Mouse (Mus musculus): ENCODE data around the gene Pias3. TPM values are rescaled to one million over a fixed set of nuclear protein-coding genes. Genes with fewer than 3 reads are reported as not detected.

Pias3 gene
- total and polyA plus RNA-seq, 3 experiments: 5.5 to 12.5 (median 12.1) TPM

- no peaks in the 10 kb centered on the region for H3K36me3 ChIP-seq (replicated peaks)
- TF ChIP-seq GATA2 (IDR thresholded peaks at IDR 0.05; ENCODE audit: borderline replicate concordance, low read depth, low read length) (no peak), GATA1 (IDR thresholded peaks at IDR 0.05; ENCODE audit: borderline replicate concordance, low read length) (no peak), CTCF (IDR thresholded peaks at IDR 0.05; ENCODE audit: low read depth, low read length) (no peak), POLR2AphosphoS5 (IDR thresholded peaks at IDR 0.05; ENCODE audit: insufficient replicate concordance, low read depth, low read length) (no peak), TAL1 (conservative IDR thresholded peaks at IDR 0.05; ENCODE audit: low read depth, low read length) (no peak)
- H3K27me3 ChIP-seq (ENCODE audit: insufficient read depth, low read length): peaks cover 45% of the 10 kb centered on the region
- DNase-seq (ENCODE audit: low spot score): no peak
- ATAC-seq (ENCODE audit: extremely low read depth, insufficient number of reproducible peaks, low FRiP score, poor library complexity, severe bottlenecking): no peak
- peaks cover 24% of the 10 kb centered on the region for H3K4me1 ChIP-seq (ENCODE audit: insufficient read depth, low read depth, low read length)
- no peaks in the 10 kb centered on the region for H3K9me3 ChIP-seq (replicated peaks)
- H3K4me3 ChIP-seq (ENCODE audit: low read depth, low read length): no peak overlapping the region
Measured at GRCm38 (mm10) chr3:96674442-96674841, 21.7 kb upstream of the Pias3 start.

DNA sequence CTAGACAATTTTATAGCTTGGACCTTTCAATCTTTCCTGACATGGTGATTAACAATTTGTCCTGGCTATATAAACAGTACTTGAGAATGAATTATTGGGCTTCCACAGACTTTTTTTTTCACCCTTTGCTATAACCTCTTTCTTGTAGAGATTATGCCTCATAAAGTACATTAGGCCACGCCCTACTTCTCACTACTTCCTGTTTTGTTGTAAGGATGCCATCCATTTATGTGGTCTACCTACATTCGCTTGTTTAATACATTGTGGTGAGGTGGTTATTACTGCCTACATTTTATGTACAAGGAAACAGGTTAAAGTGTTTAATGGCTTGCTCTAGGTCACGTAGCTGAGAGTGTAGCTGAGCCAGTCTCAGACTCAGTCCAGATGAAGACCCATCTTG lies 21.0 kb upstream of the Pias3 start:
- Histone ChIP-seq H3K27me3 (ENCODE audit: insufficient read depth, low read length) (peaks cover 40% of the 10 kb centered on the region), H3K36me3 (replicated peaks) (no peaks in the 10 kb centered on the region), H3K9me3 (replicated peaks) (no peaks in the 10 kb centered on the region), H3K4me3 (ENCODE audit: low read depth, low read length) (no peak overlapping the region), H3K4me1 (ENCODE audit: insufficient read depth, low read depth, low read length) (peaks cover 20% of the 10 kb centered on the region)
- ATAC-seq (ENCODE audit: extremely low read depth, insufficient number of reproducible peaks, low FRiP score, poor library complexity, severe bottlenecking) (no peak), DNase-seq (ENCODE audit: low spot score) (peak; percentile 53)
- TF ChIP-seq POLR2AphosphoS5 (IDR thresholded peaks at IDR 0.05; ENCODE audit: insufficient replicate concordance, low read depth, low read length) (no peak), CTCF (IDR thresholded peaks at IDR 0.05; ENCODE audit: low read depth, low read length) (no peak), GATA1 (IDR thresholded peaks at IDR 0.05; ENCODE audit: borderline replicate concordance, low read length) (no peak), TAL1 (conservative IDR thresholded peaks at IDR 0.05; ENCODE audit: low read depth, low read length) (no peak), GATA2 (IDR thresholded peaks at IDR 0.05; ENCODE audit: borderline replicate concordance, low read depth, low read length) (no peak)

DNA sequence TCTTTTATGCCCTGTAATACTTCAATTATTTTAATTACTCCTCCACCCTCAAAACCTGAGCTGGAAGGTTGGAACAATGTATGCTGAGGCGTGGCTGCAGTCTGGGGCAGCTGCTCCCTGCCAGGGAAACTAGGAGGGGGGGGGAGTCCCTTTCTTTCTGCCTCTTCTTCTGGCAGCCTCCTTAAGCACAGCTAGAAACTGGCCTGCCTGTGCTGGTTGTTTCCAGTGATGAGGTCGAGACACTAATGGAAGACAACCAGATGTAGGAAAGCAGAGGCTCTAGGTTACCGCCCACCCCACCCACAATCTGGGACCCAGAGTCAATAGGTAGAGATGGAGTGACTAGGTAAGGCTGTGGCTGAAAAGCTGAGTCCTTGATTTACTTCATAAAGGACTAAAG lies 20.5 kb upstream of the Pias3 start:
- ATAC-seq (ENCODE audit: extremely low read depth, insufficient number of reproducible peaks, low FRiP score, poor library complexity, severe bottlenecking) (no peak), DNase-seq (ENCODE audit: low spot score) (no peak)
- TF ChIP-seq GATA2 (IDR thresholded peaks at IDR 0.05; ENCODE audit: borderline replicate concordance, low read depth, low read length): no peak
- TF ChIP-seq CTCF (IDR thresholded peaks at IDR 0.05; ENCODE audit: low read depth, low read length): no peak
- no peak for TF ChIP-seq TAL1 (conservative IDR thresholded peaks at IDR 0.05; ENCODE audit: low read depth, low read length)
- TF ChIP-seq POLR2AphosphoS5 (IDR thresholded peaks at IDR 0.05; ENCODE audit: insufficient replicate concordance, low read depth, low read length): no peak
- no peak for TF ChIP-seq GATA1 (IDR thresholded peaks at IDR 0.05; ENCODE audit: borderline replicate concordance, low read length)
- Histone ChIP-seq H3K4me3 (ENCODE audit: low read depth, low read length) (no peak overlapping the region), H3K4me1 (ENCODE audit: insufficient read depth, low read depth, low read length) (peaks cover 18% of the 10 kb centered on the region), H3K27me3 (ENCODE audit: insufficient read depth, low read length) (peaks cover 38% of the 10 kb centered on the region), H3K9me3 (replicated peaks) (no peaks in the 10 kb centered on the region), H3K36me3 (replicated peaks) (no peaks in the 10 kb centered on the region)

DNA sequence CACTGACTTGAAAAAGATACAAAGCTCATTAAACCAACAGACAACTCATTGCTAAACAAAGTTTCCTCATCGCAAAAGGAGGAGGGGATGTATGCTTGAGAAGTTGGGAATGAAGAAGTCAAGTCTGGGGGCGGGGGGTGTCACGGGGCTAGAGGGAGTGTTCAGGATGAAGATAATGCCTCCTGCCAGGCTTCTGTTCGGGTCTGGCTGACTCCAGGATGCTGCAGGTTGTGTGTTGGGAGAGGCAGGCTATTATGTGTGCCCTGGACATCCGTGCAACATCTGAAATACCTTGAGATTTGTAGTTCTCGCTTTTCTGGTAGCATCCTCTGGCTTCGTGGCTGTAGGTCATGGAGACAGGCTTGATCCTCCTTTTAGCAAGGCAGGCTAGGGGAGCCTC lies 17.7 kb upstream of the Pias3 start:
- peaks cover 18% of the 10 kb centered on the region for H3K4me1 ChIP-seq (ENCODE audit: insufficient read depth, low read depth, low read length)
- no peak for DNase-seq (ENCODE audit: low spot score)
- no peak for ATAC-seq (ENCODE audit: extremely low read depth, insufficient number of reproducible peaks, low FRiP score, poor library complexity, severe bottlenecking)
- no peaks in the 10 kb centered on the region for H3K9me3 ChIP-seq (replicated peaks)
- peaks cover 32% of the 10 kb centered on the region for H3K27me3 ChIP-seq (ENCODE audit: insufficient read depth, low read length)
- no peaks in the 10 kb centered on the region for H3K36me3 ChIP-seq (replicated peaks)
- no peak overlapping the region for H3K4me3 ChIP-seq (ENCODE audit: low read depth, low read length)
- no peak for TF ChIP-seq POLR2AphosphoS5 (IDR thresholded peaks at IDR 0.05; ENCODE audit: insufficient replicate concordance, low read depth, low read length)
- TF ChIP-seq TAL1 (conservative IDR thresholded peaks at IDR 0.05; ENCODE audit: low read depth, low read length): no peak
- no peak for TF ChIP-seq GATA1 (IDR thresholded peaks at IDR 0.05; ENCODE audit: borderline replicate concordance, low read length)
- no peak for TF ChIP-seq CTCF (IDR thresholded peaks at IDR 0.05; ENCODE audit: low read depth, low read length)
- no peak for TF ChIP-seq GATA2 (IDR thresholded peaks at IDR 0.05; ENCODE audit: borderline replicate concordance, low read depth, low read length)

DNA sequence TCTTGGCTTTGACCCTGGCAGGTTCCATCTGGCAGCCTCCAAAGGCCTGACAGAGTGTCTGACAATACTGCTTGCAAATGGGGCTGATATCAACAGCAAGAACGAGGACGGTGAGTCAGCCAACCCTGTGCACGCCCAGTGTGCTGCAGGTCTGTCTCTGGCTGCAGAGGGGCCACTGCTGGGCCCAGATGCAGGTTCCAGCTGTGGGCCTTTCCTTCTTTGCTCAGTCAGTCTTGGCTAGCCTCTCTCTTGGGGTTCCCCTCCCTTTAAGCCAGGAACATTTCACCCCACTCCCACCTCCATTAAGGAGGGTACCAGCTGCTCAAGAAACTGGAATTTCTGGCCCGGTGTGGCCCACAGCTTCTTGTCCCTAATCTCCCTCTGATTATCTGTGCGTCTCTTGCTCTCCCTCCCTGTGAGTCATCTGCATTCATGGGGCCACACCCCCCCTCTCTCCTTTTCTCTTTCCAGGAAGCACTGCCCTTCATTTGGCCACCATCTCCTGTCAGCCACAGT lies 17.0 kb upstream of the Pias3 start:
- DNase-seq (ENCODE audit: low spot score) (no peak), ATAC-seq (ENCODE audit: extremely low read depth, insufficient number of reproducible peaks, low FRiP score, poor library complexity, severe bottlenecking) (peak; percentile 57)
- no peaks in the 10 kb centered on the region for H3K36me3 ChIP-seq (replicated peaks)

DNA sequence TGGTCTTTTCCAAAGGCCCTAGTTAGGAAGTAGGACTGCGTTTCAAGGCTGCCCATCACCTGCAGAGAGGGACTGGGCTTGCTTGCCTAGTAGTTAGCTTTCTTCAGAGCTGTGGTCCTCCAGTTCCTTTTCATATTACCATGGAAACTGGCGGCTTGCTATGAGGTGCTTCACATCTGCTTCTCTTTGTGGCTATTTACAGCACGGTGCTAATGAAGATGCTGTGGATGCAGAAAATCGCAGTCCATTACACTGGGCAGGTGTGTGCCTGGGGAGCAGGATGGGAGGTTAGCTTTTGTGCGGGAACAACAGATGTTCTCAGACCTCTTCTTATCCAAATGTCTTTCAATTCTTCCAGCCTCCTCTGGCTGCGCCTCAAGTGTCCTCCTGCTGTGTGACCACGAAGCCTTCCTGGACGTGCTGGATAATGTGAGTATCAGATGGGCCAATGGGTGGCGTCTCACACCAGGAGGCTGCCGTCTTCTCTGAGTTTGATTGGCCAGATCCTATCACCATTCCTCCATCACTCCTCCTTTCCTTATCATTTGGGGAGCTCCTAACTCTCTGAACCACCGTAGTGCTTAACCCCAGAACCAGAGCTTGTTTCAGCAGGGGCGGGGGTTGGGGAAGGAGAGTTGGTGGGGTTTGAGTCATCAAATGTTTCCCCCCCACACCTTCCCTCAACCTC lies 15.8 kb upstream of the Pias3 start:
- no peaks in the 10 kb centered on the region for H3K9me3 ChIP-seq (replicated peaks)
- no peak for DNase-seq (ENCODE audit: low spot score)
- no peak overlapping the region for H3K4me3 ChIP-seq (ENCODE audit: low read depth, low read length)
- TF ChIP-seq CTCF (IDR thresholded peaks at IDR 0.05; ENCODE audit: low read depth, low read length): no peak
- no peak for TF ChIP-seq POLR2AphosphoS5 (IDR thresholded peaks at IDR 0.05; ENCODE audit: insufficient replicate concordance, low read depth, low read length)
- TF ChIP-seq TAL1 (conservative IDR thresholded peaks at IDR 0.05; ENCODE audit: low read depth, low read length): no peak
- TF ChIP-seq GATA1 (IDR thresholded peaks at IDR 0.05; ENCODE audit: borderline replicate concordance, low read length): no peak
- TF ChIP-seq GATA2 (IDR thresholded peaks at IDR 0.05; ENCODE audit: borderline replicate concordance, low read depth, low read length): no peak
- no peak for ATAC-seq (ENCODE audit: extremely low read depth, insufficient number of reproducible peaks, low FRiP score, poor library complexity, severe bottlenecking)
- H3K27me3 ChIP-seq (ENCODE audit: insufficient read depth, low read length): peaks cover 39% of the 10 kb centered on the region
- H3K4me1 ChIP-seq (ENCODE audit: insufficient read depth, low read depth, low read length): peaks cover 14% of the 10 kb centered on the region
- H3K36me3 ChIP-seq (replicated peaks): no peaks in the 10 kb centered on the region

More for the DNA sequence above, 17.0 kb upstream of the Pias3 start:
- H3K27me3 ChIP-seq (ENCODE audit: insufficient read depth, low read length): peaks cover 33% of the 10 kb centered on the region
- no peaks in the 10 kb centered on the region for H3K9me3 ChIP-seq (replicated peaks)
- H3K4me1 ChIP-seq (ENCODE audit: insufficient read depth, low read depth, low read length): peaks cover 18% of the 10 kb centered on the region
- no peak for TF ChIP-seq TAL1 (conservative IDR thresholded peaks at IDR 0.05; ENCODE audit: low read depth, low read length)
- no peak overlapping the region for H3K4me3 ChIP-seq (ENCODE audit: low read depth, low read length)

Measured in G1E (cell line).